Mouse (Mus musculus) forebrain, embryonic 11.5 days (tissue): ENCODE data around the gene Scnn1b. TPM values are rescaled to one million over a fixed set of nuclear protein-coding genes. Genes with fewer than 3 reads are reported as not detected.

Source experiments
- ATAC-seq: fragments of 200-750 bp; cut with Nextera tagmentation; replicated peaks from 2 replicates; pipeline ENCODE4 v1.8.0; 2017; ENCODE audit warnings: moderate TSS enrichment; ENCODE audit not compliant: low FRiP score
- DNase-seq: peaks from one replicate; pipeline ENCODE4 v3.0.0-alpha.2; 2017; ENCODE audit warnings: low spot score
- H3K27ac ChIP-seq: fragments of 300-500 bp; sonication (generic); 2 replicates; pipeline ENCODE4 v1.5.1; 2014; ENCODE audit warnings: low read depth, low read length
- H3K27me3 ChIP-seq: fragments of 300-500 bp; sonication (generic); 2 replicates; pipeline ENCODE4 v1.6.1; 2014; ENCODE audit warnings: mild to moderate bottlenecking, low read length, mixed read lengths; ENCODE audit not compliant: control insufficient read depth, insufficient read depth
- H3K36me3 ChIP-seq: fragments of 300-500 bp; sonication (generic); 2 replicates; pipeline ENCODE4 v1.6.1; 2014; ENCODE audit warnings: mild to moderate bottlenecking, low read length, moderate library complexity, mixed read lengths; ENCODE audit not compliant: control insufficient read depth, insufficient read depth
- H3K4me1 ChIP-seq: fragments of 300-500 bp; sonication (generic); replicated peaks from 2 replicates; pipeline ENCODE4 v1.6.1; 2014; ENCODE audit warnings: low read length, mixed read lengths; ENCODE audit not compliant: control insufficient read depth, insufficient read depth
- H3K4me2 ChIP-seq: fragments of 300-500 bp; sonication (generic); 2 replicates; pipeline ENCODE4 v1.6.1; 2014; ENCODE audit warnings: low read depth, mild to moderate bottlenecking, low read length, moderate library complexity, mixed read lengths; ENCODE audit not compliant: severe bottlenecking
- H3K4me3 ChIP-seq: fragments of 300-500 bp; sonication (generic); 2 replicates; pipeline ENCODE4 v1.5.1; 2014; ENCODE audit warnings: low read depth, low read length
- H3K9ac ChIP-seq: fragments of 300-500 bp; sonication (generic); 2 replicates; pipeline ENCODE4 v1.6.1; 2014; ENCODE audit warnings: low read length
- H3K9me3 ChIP-seq: fragments of 300-500 bp; sonication (generic); 2 replicates; pipeline ENCODE4 v1.6.1; 2016; ENCODE audit warnings: low read length, mixed read lengths; ENCODE audit not compliant: control insufficient read depth
- WGBS: fragments of 180-500 bp; shearing (Covaris S2); extraction: QIAGEN DNeasy Blood & Tissue Kit; methylation state at CpG from one replicate; pipeline ENCODE4 v1.1.7; 2014; 5-methylcytosine and 5-hydroxymethylcytosine counted together
- polyA plus RNA-seq: library from polyadenylated mRNA; unstranded; fragments of >200 nt; fragmentation: Nextera tagmentation; extraction: Ambion mirVana; gene quantifications from 2 replicates; pipeline ENCODE4 v1.2.1, GENCODE M21; 2014

Gene Scnn1b
- polyA plus RNA-seq, 1 experiment from 2014 or later: 0.07 TPM

GRCm38 (mm10) chr7:121857177-121857884 lies 7.5 kb upstream of the Scnn1b start:
- Histone ChIP-seq H3K27ac (no peak overlapping the region), H3K4me1 (no peaks in the 10 kb centered on the region), H3K4me3 (no peak overlapping the region), H3K9ac (no peak overlapping the region), H3K36me3 (no peaks in the 10 kb centered on the region), H3K27me3 (no peaks in the 10 kb centered on the region), H3K4me2 (no peak overlapping the region), H3K9me3 (no peaks in the 10 kb centered on the region)
- 96% methylated on average over 11 of the region's 11 CpGs for WGBS
- DNase-seq (no peak), ATAC-seq (no peak)

- Histone ChIP-seq H3K27ac (no peak overlapping the region), H3K4me1 (no peaks in the 10 kb centered on the region), H3K36me3 (no peaks in the 10 kb centered on the region), H3K9me3 (no peaks in the 10 kb centered on the region), H3K27me3 (peaks cover 2% of the 10 kb centered on the region), H3K4me3 (no peak overlapping the region), H3K9ac (no peak overlapping the region), H3K4me2 (no peak overlapping the region)
- ATAC-seq: no peak
- 81% methylated on average over 8 of the region's 8 CpGs for WGBS
- no peak for DNase-seq
These were observed 5.9 kb upstream of the Scnn1b start for GRCm38 (mm10) chr7:121858939-121859338.

- 79% methylated on average over 2 of the region's 3 CpGs for WGBS
- ATAC-seq: no peak
These were observed 6.8 kb downstream of the Scnn1b start for GRCm38 (mm10) chr7:121871631-121872030.

GRCm38 (mm10) chr7:121873998-121874397 lies 9.2 kb downstream of the Scnn1b start:
- Histone ChIP-seq H3K4me1 (no peaks in the 10 kb centered on the region), H3K4me3 (no peak overlapping the region), H3K9ac (no peak overlapping the region), H3K27me3 (no peaks in the 10 kb centered on the region), H3K9me3 (no peaks in the 10 kb centered on the region), H3K36me3 (no peaks in the 10 kb centered on the region), H3K27ac (no peak overlapping the region), H3K4me2 (no peak overlapping the region)
- no peak for ATAC-seq
- no peak for DNase-seq
- WGBS: 58% methylated on average over 3 of the region's 3 CpGs

More at GRCm38 (mm10) chr7:121871631-121872030, 6.8 kb downstream of the Scnn1b start:
- Histone ChIP-seq H3K4me1 (no peaks in the 10 kb centered on the region), H3K9me3 (no peaks in the 10 kb centered on the region), H3K9ac (no peak overlapping the region), H3K27me3 (no peaks in the 10 kb centered on the region), H3K4me3 (no peak overlapping the region), H3K27ac (no peak overlapping the region), H3K36me3 (no peaks in the 10 kb centered on the region), H3K4me2 (no peak overlapping the region)
- no peak for DNase-seq

GRCm38 (mm10) chr7:121874784-121875183 lies 9.9 kb downstream of the Scnn1b start:
- H3K9ac ChIP-seq: no peak overlapping the region
- H3K4me3 ChIP-seq: no peak overlapping the region
- DNase-seq: no peak
- H3K27me3 ChIP-seq: no peaks in the 10 kb centered on the region
- WGBS: 90% methylated on average over 7 of the region's 7 CpGs
- H3K36me3 ChIP-seq: no peaks in the 10 kb centered on the region
- no peak overlapping the region for H3K4me2 ChIP-seq
- ATAC-seq: no peak
- H3K4me1 ChIP-seq: no peaks in the 10 kb centered on the region
- no peaks in the 10 kb centered on the region for H3K9me3 ChIP-seq
- no peak overlapping the region for H3K27ac ChIP-seq

- no peaks in the 10 kb centered on the region for H3K4me1 ChIP-seq
- no peak for ATAC-seq
- H3K27ac ChIP-seq: no peak overlapping the region
- H3K36me3 ChIP-seq: no peaks in the 10 kb centered on the region
- DNase-seq: no peak
- no peak overlapping the region for H3K9ac ChIP-seq
- H3K4me3 ChIP-seq: no peak overlapping the region
- WGBS: 87% methylated on average over 4 of the region's 4 CpGs
- H3K4me2 ChIP-seq: no peak overlapping the region
- no peaks in the 10 kb centered on the region for H3K9me3 ChIP-seq
- H3K27me3 ChIP-seq: no peaks in the 10 kb centered on the region
These were observed 15.4 kb downstream of the Scnn1b start for GRCm38 (mm10) chr7:121880246-121880645.

GRCm38 (mm10) chr7:121890636-121891360 lies 26.0 kb downstream of the Scnn1b start:
- Histone ChIP-seq H3K9me3 (no peaks in the 10 kb centered on the region), H3K27me3 (no peaks in the 10 kb centered on the region), H3K4me3 (no peak overlapping the region), H3K9ac (no peak overlapping the region), H3K27ac (no peak overlapping the region), H3K4me2 (no peak overlapping the region), H3K4me1 (no peaks in the 10 kb centered on the region), H3K36me3 (no peaks in the 10 kb centered on the region)
- no peak for ATAC-seq
- DNase-seq: no peak
- 92% methylated on average over 13 of the region's 13 CpGs for WGBS

- ATAC-seq: no peak
- no peaks in the 10 kb centered on the region for H3K4me1 ChIP-seq
- no peak overlapping the region for H3K9ac ChIP-seq
- H3K4me3 ChIP-seq: no peak overlapping the region
- 53% methylated on average over 6 of the region's 6 CpGs for WGBS
- H3K4me2 ChIP-seq: no peak overlapping the region
- no peak overlapping the region for H3K27ac ChIP-seq
- no peaks in the 10 kb centered on the region for H3K9me3 ChIP-seq
- no peak for DNase-seq
- no peaks in the 10 kb centered on the region for H3K27me3 ChIP-seq
- H3K36me3 ChIP-seq: no peaks in the 10 kb centered on the region
These were observed 31.9 kb downstream of the Scnn1b start for GRCm38 (mm10) chr7:121896689-121897088.
